ENCODE assay signal across 10 mouse cellular contexts in the genomic region with DNA sequence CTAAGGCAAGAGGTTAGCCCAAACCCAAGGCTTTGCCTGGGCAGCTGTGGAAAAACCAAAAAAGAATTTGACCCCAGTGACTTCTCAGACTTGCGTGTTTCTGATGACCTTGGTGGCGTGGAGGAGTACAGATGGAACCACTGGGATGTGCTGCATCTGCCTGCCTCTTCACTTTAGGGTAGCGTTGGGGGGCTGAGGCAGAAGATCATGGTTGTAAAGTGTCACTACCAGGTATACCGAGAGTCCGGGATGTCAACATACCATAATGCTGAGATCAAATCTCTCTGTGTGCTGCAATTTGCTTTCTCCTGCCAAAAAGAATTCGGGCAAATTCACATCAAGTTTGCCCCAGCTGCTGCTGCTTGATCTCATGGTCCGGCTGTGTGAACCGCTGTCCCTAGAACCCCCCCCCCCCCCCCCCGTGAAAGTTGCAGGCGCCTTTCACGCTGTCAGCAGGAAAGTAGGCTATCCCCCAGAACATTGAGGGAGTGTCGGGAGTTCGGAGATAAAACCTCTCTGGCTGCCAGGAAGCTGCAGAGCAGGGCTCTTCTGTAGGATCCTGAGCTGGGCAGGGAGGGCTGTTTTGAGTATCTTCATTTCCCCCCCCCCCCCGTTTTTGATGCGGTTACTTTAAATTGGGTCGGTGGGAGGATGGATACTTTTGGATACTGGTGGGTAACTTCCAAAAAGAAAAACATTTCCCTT. TPM values are rescaled to one million over a fixed set of nuclear protein-coding genes. Genes with fewer than 3 reads are reported as not detected.
DNase-seq lines count a peak whose midpoint lies in the region; ATAC-seq and TF ChIP-seq lines count a peak whose summit lies in the region.
"Had no signal": no experiment of that assay in that cellular context is flagged by ENCODE, and none has a peak within 500 bp of the region (broad histone marks: within the 10 kb centered on the region; RNA-seq: fewer than 3 reads in every experiment).

No protein-coding gene starts in this region.

- intact Hi-C loops in heart, postnatal 10 days (cut with DNase I) = no loop called here

- ATAC-seq in heart, embryonic 14.5 days (ENCODE audit: insufficient number of reproducible peaks, insufficient read depth, low FRiP score, low read depth) = no peak
- no peak for ATAC-seq in intestine, postnatal 0 days
- ATAC-seq in stomach, postnatal 0 days (ENCODE audit: low FRiP score, low TSS enrichment) = no peak
- ATAC-seq: midbrain, embryonic 13.5 days had no signal

- no peak for TF ChIP-seq CTCF in testis, adult 2 months (IDR thresholded peaks at IDR 0.05; ENCODE audit: control insufficient read depth, insufficient read depth, insufficient replicate concordance, low read depth, low read length)
- TF ChIP-seq CTCF in intestine, postnatal 0 days (IDR thresholded peaks at IDR 0.05; ENCODE audit: low read depth) = no peak
- no peak for TF ChIP-seq CTCF in stomach, postnatal 0 days (IDR thresholded peaks at IDR 0.05; ENCODE audit: low read depth)

- H3K27me3 ChIP-seq in heart, embryonic 14.5 days (ENCODE audit: control insufficient read depth, insufficient read depth, low read length) = no peaks in the 10 kb centered on the region
- H3K27me3 ChIP-seq in testis, adult 2 months (ENCODE audit: control insufficient read depth, insufficient read depth, low read length) = no peaks in the 10 kb centered on the region
- 0 out of 2 replicates have a peak, but pooled peaks cover 3% of the 10 kb centered on the region for H3K27me3 ChIP-seq in intestine, postnatal 0 days (replicated peaks; ENCODE audit: control insufficient read depth, insufficient read depth, low read length)
- no peaks in the 10 kb centered on the region for H3K27me3 ChIP-seq in stomach, postnatal 0 days (ENCODE audit: control insufficient read depth, insufficient read depth, low read length)

- peak overlapping the region; percentile 79 for H3K4me2 ChIP-seq in heart, embryonic 14.5 days (ENCODE audit: low read length)
- H3K4me2 ChIP-seq in intestine, postnatal 0 days (replicated peaks; ENCODE audit: low read depth) = peak overlapping the region; percentile 90
- H3K4me2 ChIP-seq in stomach, postnatal 0 days (replicated peaks; ENCODE audit: low read depth) = peak overlapping the region; percentile 42
- H3K4me2 ChIP-seq: midbrain, embryonic 13.5 days had no signal

- peak overlapping the region; percentile 66 to 68 for H3K27ac ChIP-seq in heart, embryonic 14.5 days (replicated peaks in 1 of 2; ENCODE audit: control insufficient read depth in 1 of 2, insufficient read depth in 1 of 2, low read depth in 2 of 2, low read length in 2 of 2)
- peak overlapping the region; percentile 41; the same call in 1 of the 2 replicates for H3K27ac ChIP-seq in testis, adult 2 months (ENCODE audit: control insufficient read depth, insufficient read depth, low read depth, low read length)
- no peak overlapping the region for H3K27ac ChIP-seq in intestine, postnatal 0 days (ENCODE audit: low read depth, low read length)
- H3K27ac ChIP-seq in stomach, postnatal 0 days (replicated peaks) = no peak overlapping the region
- H3K27ac ChIP-seq: midbrain, embryonic 13.5 days had no signal

- H3K4me3 ChIP-seq in heart, embryonic 14.5 days (ENCODE audit: control insufficient read depth in 1 of 2, insufficient read depth in 1 of 2, low read depth in 1 of 2, low read length in 2 of 2) = peak overlapping the region; percentile 0 to 9; a peak in 1 of 4 replicates
- no peak overlapping the region; the same call in 1 of the 2 replicates for H3K4me3 ChIP-seq in testis, adult 2 months (ENCODE audit: control insufficient read depth, low read depth, low read length)
- no peak overlapping the region for H3K4me3 ChIP-seq in intestine, postnatal 0 days (ENCODE audit: low read depth, low read length)
- H3K4me3 ChIP-seq in stomach, postnatal 0 days (ENCODE audit: low read depth, low read length) = 0 out of 2 replicates have a peak overlapping the region, but pooled peaks have one; percentile 8
- H3K4me3 ChIP-seq: erythroblast, embryonic 14.5 days; midbrain, embryonic 13.5 days had no signal

- no peak for DNase-seq in heart, postnatal 10 days
- no peak for DNase-seq in testis, postnatal 14 days (ENCODE audit: low spot score)
- no peak for DNase-seq in stomach, postnatal 0 days (ENCODE audit: low spot score)
- DNase-seq in right cerebral cortex, postnatal 25 days = no peak
- DNase-seq in cerebellum, adult 8-10 months = no peak

- WGBS in heart, embryonic 14.5 days = 14% methylated on average over 14 of the region's 16 CpGs
- WGBS in intestine, postnatal 0 days = 22% methylated on average over 15 of the region's 16 CpGs
- 18% methylated on average over 13 of the region's 16 CpGs for WGBS in stomach, postnatal 0 days

- H3K9ac ChIP-seq in heart, embryonic 14.5 days (ENCODE audit: low read length) = peak overlapping the region; percentile 25; the same call in 1 of the 2 replicates
- no peak overlapping the region for H3K9ac ChIP-seq in intestine, postnatal 0 days (ENCODE audit: low read depth, low read length)
- no peak overlapping the region for H3K9ac ChIP-seq in stomach, postnatal 0 days (ENCODE audit: low read length)
- H3K9ac ChIP-seq: midbrain, embryonic 13.5 days had no signal

- H3K4me1 ChIP-seq in heart, embryonic 14.5 days (ENCODE audit: control insufficient read depth in 2 of 2, insufficient read depth in 2 of 2, low read length in 2 of 2) = peaks cover 16 to 23% of the 10 kb centered on the region in 2 experiments
- peaks cover 10% of the 10 kb centered on the region for H3K4me1 ChIP-seq in testis, adult 2 months (ENCODE audit: control insufficient read depth, insufficient read depth, low read length)
- peaks cover 5% of the 10 kb centered on the region; the same call in 1 of the 2 replicates for H3K4me1 ChIP-seq in intestine, postnatal 0 days (replicated peaks; ENCODE audit: control insufficient read depth, insufficient read depth, low read length)
- H3K4me1 ChIP-seq in stomach, postnatal 0 days (replicated peaks; ENCODE audit: control insufficient read depth, insufficient read depth) = no peaks in the 10 kb centered on the region; the same call in 1 of the 2 replicates

- TF ChIP-seq EP300 in stomach, postnatal 0 days (optimal IDR thresholded peaks at IDR 0.05) = no peak

- H3K36me3 ChIP-seq in heart, embryonic 14.5 days (ENCODE audit: control insufficient read depth, insufficient read depth, low read length) = no peaks in the 10 kb centered on the region
- no peaks in the 10 kb centered on the region for H3K36me3 ChIP-seq in testis, adult 2 months (ENCODE audit: control insufficient read depth, insufficient read depth, low read length)
- H3K36me3 ChIP-seq in intestine, postnatal 0 days (ENCODE audit: control insufficient read depth, insufficient read depth) = no peaks in the 10 kb centered on the region
- no peaks in the 10 kb centered on the region for H3K36me3 ChIP-seq in stomach, postnatal 0 days (ENCODE audit: control insufficient read depth, insufficient read depth, low read length)
- H3K36me3 ChIP-seq: midbrain, embryonic 13.5 days had no signal

- no peaks in the 10 kb centered on the region for H3K9me3 ChIP-seq in heart, embryonic 14.5 days (ENCODE audit: control insufficient read depth, low read length)
- H3K9me3 ChIP-seq in intestine, postnatal 0 days (ENCODE audit: control insufficient read depth) = no peaks in the 10 kb centered on the region
- H3K9me3 ChIP-seq in stomach, postnatal 0 days (ENCODE audit: control insufficient read depth, low read length) = no peaks in the 10 kb centered on the region
- H3K9me3 ChIP-seq: midbrain, embryonic 13.5 days had no signal

- TF ChIP-seq POLR2A in testis, adult 2 months (IDR thresholded peaks at IDR 0.05; ENCODE audit: control insufficient read depth, low read depth, low read length) = no peak

RNA-seq across cellular contexts. Expression of gene Acacb, which starts 27.7 kb away (rescaled TPM):
- 12.1 and 13.7 TPM in 2 replicates for polyA plus RNA-seq in heart, embryonic 14.5 days (2014; fragmentation: Nextera tagmentation; extraction: Ambion mirVana)
- 100 to 1,000 TPM; 156 to 159 TPM for total RNA-seq in heart, postnatal 10 days (2021)
- 3.0 and 4.6 TPM in 2 replicates for polyA plus RNA-seq in testis, adult 2 months (2012; rRNA removed)
- 0.69 and 1.1 TPM in 2 replicates for polyA plus RNA-seq in intestine, postnatal 0 days (2015; fragmentation: Nextera tagmentation; extraction: Ambion mirVana)
- polyA plus RNA-seq in stomach, postnatal 0 days (2015; fragmentation: Nextera tagmentation; extraction: Ambion mirVana) = 1.3 and 1.4 TPM in 2 replicates

RNA-seq across cellular contexts. Expression of gene Ung, which starts 43.8 kb away (rescaled TPM):
- 28.3 and 34.1 TPM in 2 replicates for polyA plus RNA-seq in heart, embryonic 14.5 days (2014; fragmentation: Nextera tagmentation; extraction: Ambion mirVana)
- 10 to 100 TPM; 22.7 to 24.1 TPM for total RNA-seq in heart, postnatal 10 days (2021)
- polyA plus RNA-seq in testis, adult 2 months (2012; rRNA removed) = 8.2 and 9.4 TPM in 2 replicates
- 10.0 and 11.4 TPM in 2 replicates for polyA plus RNA-seq in intestine, postnatal 0 days (2015; fragmentation: Nextera tagmentation; extraction: Ambion mirVana)
- polyA plus RNA-seq in stomach, postnatal 0 days (2015; fragmentation: Nextera tagmentation; extraction: Ambion mirVana) = 15.1 and 16.2 TPM in 2 replicates

RNA-seq across cellular contexts. Expression of gene Alkbh2, which starts 46.0 kb away (rescaled TPM):
- polyA plus RNA-seq in heart, embryonic 14.5 days (2014; fragmentation: Nextera tagmentation; extraction: Ambion mirVana) = 9.1 and 9.8 TPM in 2 replicates
- total RNA-seq in heart, postnatal 10 days (2021) = 1 to 10 TPM; 2.6 to 3.0 TPM
- polyA plus RNA-seq in testis, adult 2 months (2012; rRNA removed) = 2.2 and 3.1 TPM in 2 replicates
- 6.9 and 7.8 TPM in 2 replicates for polyA plus RNA-seq in intestine, postnatal 0 days (2015; fragmentation: Nextera tagmentation; extraction: Ambion mirVana)
- 6.2 and 6.9 TPM in 2 replicates for polyA plus RNA-seq in stomach, postnatal 0 days (2015; fragmentation: Nextera tagmentation; extraction: Ambion mirVana)

Comparison
In these comparisons a context has a peak if more than half of its experiments do, and no peak if none do; other contexts are left out.
1. H3K27ac ChIP-seq: peak in heart, embryonic 14.5 days (2 of 2) and testis, adult 2 months (single experiment); none in intestine, postnatal 0 days (single experiment) and stomach, postnatal 0 days (single experiment).
2. H3K4me3 ChIP-seq: peak in heart, embryonic 14.5 days (2 of 2) and stomach, postnatal 0 days (single experiment); none in testis, adult 2 months (single experiment) and intestine, postnatal 0 days (single experiment).
3. Peak in every context shown above with its lines, with median percentiles within 50 percentile points of each other: H3K4me2 ChIP-seq.